Mouse (Mus musculus) cerebellum, postnatal 4 days (tissue): ENCODE measurements around the gene Usp15.
"Not testable (repeated sequence)": the region's sequence is repeated elsewhere in the genome, so short reads cannot be mapped to it uniquely, and the experiment has no call there.

Source experiments
- DNase-seq, 2 experiments: peaks; one replicate each; pipeline ENCODE4 v3.0.0; 2022; ENCODE audit warnings: low spot score in 2 of 2, mixed read lengths in 1 of 2

The Usp15 gene

GRCm38 (mm10) chr10:123196835-123197559 is at the start of gene Usp15:
TSS of gene Usp15 (minus strand) at chr10:123196995.
- DNase-seq = peak; percentile 93 to 96

GRCm38 (mm10) chr10:123229420-123229819 is 32.6 kb upstream of the Usp15 start:
- no peak for DNase-seq

GRCm38 (mm10) chr10:123222785-123223184 is 26.0 kb upstream of the Usp15 start:
- DNase-seq = no peak

- no peak for DNase-seq
Observed at GRCm38 (mm10) chr10:123209517-123209916, 12.7 kb upstream of the Usp15 start.

GRCm38 (mm10) chr10:123208336-123208735 is 11.5 kb upstream of the Usp15 start:
- no peak for DNase-seq

- DNase-seq = no peak
Observed at GRCm38 (mm10) chr10:123206074-123206473, 9.3 kb upstream of the Usp15 start.

- not testable (repeated sequence) for DNase-seq
Observed at GRCm38 (mm10) chr10:123205364-123205763, 8.6 kb upstream of the Usp15 start.

GRCm38 (mm10) chr10:123201981-123202758 is 5.4 kb upstream of the Usp15 start:
- DNase-seq = no peak

GRCm38 (mm10) chr10:123201436-123201835 is 4.6 kb upstream of the Usp15 start:
- DNase-seq = no peak

- DNase-seq = no peak
Observed at GRCm38 (mm10) chr10:123200996-123201395, 4.2 kb upstream of the Usp15 start.

GRCm38 (mm10) chr10:123200320-123200659 is 3.5 kb upstream of the Usp15 start:
- no peak for DNase-seq

- DNase-seq = no peak
Observed at GRCm38 (mm10) chr10:123199615-123200319, 3.0 kb upstream of the Usp15 start.

GRCm38 (mm10) chr10:123199119-123199518 is 2.3 kb upstream of the Usp15 start:
- DNase-seq = no peak

- no peak for DNase-seq
Observed at GRCm38 (mm10) chr10:123198183-123198582, 1.4 kb upstream of the Usp15 start.

GRCm38 (mm10) chr10:123195961-123196834 is 597 bp downstream of the Usp15 start:
- DNase-seq = no peak

GRCm38 (mm10) chr10:123195501-123195900 is 1.3 kb downstream of the Usp15 start:
- no peak for DNase-seq

- DNase-seq = no peak
Observed at GRCm38 (mm10) chr10:123191038-123191437, 5.8 kb downstream of the Usp15 start.

GRCm38 (mm10) chr10:123187337-123187736 is 9.5 kb downstream of the Usp15 start:
- DNase-seq = no peak

GRCm38 (mm10) chr10:123185907-123186306 is 10.9 kb downstream of the Usp15 start:
- no peak for DNase-seq

GRCm38 (mm10) chr10:123183743-123184142 is 13.1 kb downstream of the Usp15 start:
- DNase-seq = no peak

GRCm38 (mm10) chr10:123183243-123183642 is 13.6 kb downstream of the Usp15 start:
- DNase-seq = no peak

- DNase-seq = no peak
Observed at GRCm38 (mm10) chr10:123182391-123182790, 14.4 kb downstream of the Usp15 start.
